Mouse (Mus musculus) urinary bladder, adult 18-20 months (tissue): ENCODE results near the gene Ctf2.

Experiments
- DNase-seq, 2 experiments: peaks; one replicate each; pipeline ENCODE4 v3.0.0; 2022; ENCODE audit warnings: low spot score in 2 of 2, mixed read lengths in 2 of 2

Gene Ctf2

GRCm38 (mm10) chr7:127685304-127686018 is 46.5 kb downstream of the Ctf2 start:
- no peak for DNase-seq

DNA sequence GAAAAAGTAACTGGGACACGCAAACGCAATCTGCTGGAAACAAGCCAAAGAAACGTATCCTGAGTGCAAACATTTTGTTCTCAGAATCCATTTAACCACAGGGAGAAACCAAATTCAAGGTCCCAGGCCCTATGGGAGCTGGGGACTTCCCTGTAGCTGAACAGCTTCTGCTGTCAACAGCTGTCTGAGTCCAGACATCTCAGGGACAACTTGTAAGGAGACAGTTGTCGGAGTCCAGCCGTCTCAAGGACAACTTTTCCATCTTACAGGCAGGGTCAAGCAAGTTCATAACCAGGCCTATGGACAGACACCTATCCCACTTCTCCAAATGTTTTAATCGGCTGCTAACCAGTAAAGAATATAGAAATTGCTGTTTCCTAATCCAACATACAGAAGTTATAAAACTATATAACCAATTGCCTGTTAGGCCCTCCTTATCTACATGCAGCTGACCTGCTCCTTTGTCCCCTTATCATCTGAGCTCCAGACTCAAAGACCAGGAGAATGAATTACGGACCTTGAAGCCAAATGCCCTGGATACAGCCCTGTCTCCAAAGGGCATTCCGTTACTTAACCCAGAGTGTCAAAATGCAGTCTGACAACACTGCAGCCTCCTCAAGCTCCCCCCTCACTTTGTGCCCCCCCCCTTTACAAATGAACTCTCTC is 49.9 kb downstream of the Ctf2 start:
- DNase-seq = no peak

- no peak for DNase-seq
Measured at GRCm38 (mm10) chr7:127680541-127680940, 51.4 kb downstream of the Ctf2 start.

DNA sequence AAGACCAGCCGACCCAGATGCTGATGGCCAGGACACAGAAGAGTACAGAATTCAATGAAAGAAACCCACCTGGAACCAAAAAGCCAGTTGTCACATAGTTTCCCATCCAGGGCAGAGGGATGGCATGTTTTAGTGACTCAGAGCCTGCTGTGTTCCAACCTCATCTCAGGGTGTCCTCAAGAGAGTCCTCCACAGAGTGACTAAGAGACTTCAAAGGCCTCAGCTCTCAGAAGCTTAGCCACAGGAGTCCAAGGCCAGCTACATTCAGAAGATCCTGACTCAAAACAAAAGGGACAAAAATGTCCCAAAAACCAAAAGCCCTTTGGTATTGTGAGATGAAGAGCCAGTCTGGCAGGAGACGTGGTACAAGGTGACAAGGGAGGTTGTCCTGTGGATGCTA is 53.2 kb downstream of the Ctf2 start:
- no peak for DNase-seq

DNA sequence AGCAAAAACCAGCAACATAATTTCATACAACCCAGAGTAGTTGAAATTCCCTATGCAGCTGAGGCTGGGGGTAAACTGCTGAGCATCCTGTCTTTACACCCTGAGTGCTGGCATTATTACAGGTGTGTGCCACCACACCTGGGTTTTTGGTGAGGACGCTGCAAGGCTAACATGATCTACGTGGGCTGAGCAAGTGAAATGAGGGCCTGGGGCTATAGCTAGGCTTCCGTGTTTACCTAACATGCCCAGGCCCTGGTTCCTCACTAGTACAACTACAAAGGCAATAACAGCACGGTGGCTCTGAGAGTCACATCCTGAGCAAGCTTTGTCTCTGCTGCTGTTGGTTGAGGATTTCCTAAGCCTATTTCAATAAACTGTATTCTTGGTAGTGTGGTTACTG is 54.4 kb downstream of the Ctf2 start:
- no peak for DNase-seq

DNA sequence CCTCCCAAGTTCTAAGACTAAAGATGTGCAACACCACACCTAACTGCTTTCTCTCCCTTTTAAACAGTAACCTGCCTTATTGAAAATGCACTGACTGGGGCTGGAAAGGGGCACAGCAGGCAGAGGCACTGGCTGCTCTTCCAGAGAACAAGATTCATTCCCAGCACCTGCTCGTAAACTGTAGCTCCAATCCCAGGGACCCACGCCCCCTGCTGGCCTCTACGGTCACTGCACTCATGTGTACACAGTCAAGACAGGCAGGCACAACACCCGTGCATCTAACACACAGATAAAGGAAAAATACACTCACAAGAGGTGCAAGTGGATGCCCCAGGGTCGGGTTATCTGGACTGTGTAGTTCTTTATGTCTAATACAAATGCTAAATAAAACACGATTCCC is 54.9 kb downstream of the Ctf2 start:
- no peak for DNase-seq

DNA sequence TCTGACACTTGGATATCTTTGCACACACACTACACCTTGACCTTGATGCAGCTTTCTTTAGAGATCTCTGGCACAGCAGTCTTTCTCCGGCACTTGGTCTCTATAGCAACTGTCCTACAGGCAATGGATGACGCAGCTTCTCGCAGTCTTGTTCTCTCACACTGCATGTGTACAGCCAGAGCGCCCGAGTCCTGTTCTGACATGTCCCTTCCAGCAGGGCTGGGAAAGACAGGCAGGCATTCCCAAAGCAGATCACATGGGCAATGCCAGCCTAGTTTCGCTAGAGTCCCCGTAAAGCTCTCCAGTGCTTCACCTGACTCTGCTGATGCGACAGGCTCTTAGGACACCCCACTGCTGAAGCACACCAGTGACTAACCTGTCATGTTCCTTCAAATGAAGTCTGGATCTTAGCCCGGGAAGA is 56.6 kb downstream of the Ctf2 start:
- peak; percentile 21 to 30 for DNase-seq

- peak; percentile 63 to 66 for DNase-seq
Measured at GRCm38 (mm10) chr7:127674977-127675376, 57.0 kb downstream of the Ctf2 start.

DNA sequence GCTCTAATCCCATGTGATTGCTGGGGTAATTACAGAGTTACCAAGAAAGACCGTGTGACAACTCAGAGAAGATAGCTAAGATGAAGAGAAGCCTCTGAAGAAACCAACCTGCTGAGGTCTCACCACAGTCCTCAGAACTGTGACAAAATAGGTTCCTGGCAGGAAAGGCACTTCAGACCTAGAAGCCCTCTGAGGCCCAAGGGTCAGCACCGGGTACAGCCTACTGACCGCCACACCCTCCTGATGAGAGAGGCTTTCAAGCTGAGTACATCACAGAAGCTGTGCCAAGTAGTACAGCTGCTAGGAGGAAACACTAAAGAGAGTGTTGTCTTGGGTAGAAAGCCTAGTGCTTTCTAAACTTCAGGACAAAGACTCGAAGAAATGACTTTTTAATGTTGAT is 59.2 kb downstream of the Ctf2 start:
- DNase-seq = no peak

GRCm38 (mm10) chr7:127671880-127672774 is 59.8 kb downstream of the Ctf2 start:
- DNase-seq = no peak
